11 mouse cellular contexts compared by ENCODE assay signal in the genomic region with DNA sequence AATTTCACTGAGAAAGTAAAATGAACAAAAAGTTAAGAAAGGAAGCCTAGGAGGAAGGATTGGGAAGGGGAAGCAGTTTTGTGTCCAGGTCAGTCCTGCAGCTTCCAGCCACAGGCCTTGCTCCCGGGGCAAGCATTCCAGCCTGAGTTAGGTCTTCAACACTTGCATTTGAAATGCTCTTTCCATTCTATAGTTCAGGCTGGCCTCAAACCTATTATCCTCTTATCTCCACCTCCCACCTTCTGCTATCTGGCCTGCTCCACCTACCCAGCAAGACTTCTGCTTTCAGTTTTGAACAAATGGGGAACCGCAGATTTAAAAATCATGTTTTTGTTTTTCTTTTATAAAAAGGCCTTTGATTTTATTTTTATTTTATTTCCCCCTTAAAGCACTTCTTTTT. TPM values are rescaled to one million over a fixed set of nuclear protein-coding genes. Genes with fewer than 3 reads are reported as not detected.
DNase-seq lines count a peak whose midpoint lies in the region; ATAC-seq lines count a peak whose summit lies in the region.
"Had no signal": no experiment of that assay in that cellular context is flagged by ENCODE, and none has a peak within 500 bp of the region (broad histone marks: within the 10 kb centered on the region; RNA-seq: fewer than 3 reads in every experiment).

No protein-coding gene starts in this region.

- 22% methylated on average over 2 of the region's 2 CpGs for WGBS in heart, embryonic 10.5 days
- 63% methylated on average over 2 of the region's 2 CpGs for WGBS in midbrain, embryonic 10.5 days
- WGBS in midbrain, embryonic 16.5 days = 55% methylated on average over 2 of the region's 2 CpGs

- H3K27me3 ChIP-seq in heart, embryonic 10.5 days (ENCODE audit: insufficient read depth, poor library complexity, severe bottlenecking) = no peaks in the 10 kb centered on the region
- H3K27me3 ChIP-seq in midbrain, embryonic 10.5 days (ENCODE audit: low read depth, poor library complexity, severe bottlenecking) = no peaks in the 10 kb centered on the region
- H3K27me3 ChIP-seq in midbrain, embryonic 16.5 days (ENCODE audit: control insufficient read depth, insufficient read depth, low read depth, low read length) = no peaks in the 10 kb centered on the region
- no peaks in the 10 kb centered on the region for H3K27me3 ChIP-seq in splenic B cell, adult 2 months (ENCODE audit: control insufficient read depth, insufficient read depth, low read length, poor library complexity, severe bottlenecking)
- H3K27me3 ChIP-seq: forebrain, embryonic 12.5 days had no signal

- DNase-seq in heart, embryonic 10.5 days (ENCODE audit: low spot score) = no peak
- DNase-seq in heart, postnatal 4 days = no peak
- no peak for DNase-seq in midbrain, embryonic 10.5 days (ENCODE audit: low spot score)
- DNase-seq in induced T-regulatory cell, adult 2 months (ENCODE audit: low read depth) = peak; percentile 61
- DNase-seq in splenic B cell, adult 2 months (ENCODE audit: low read depth, low spot score) = peak; percentile 74
- DNase-seq in right cerebral cortex, postnatal 14 days = no peak
- DNase-seq in lung, postnatal 25 days (ENCODE audit: low spot score) = no peak
- DNase-seq: cerebellum, postnatal 25 days; thymus, adult 18-20 months had no signal

- H3K4me1 ChIP-seq in heart, embryonic 10.5 days = peaks cover 42% of the 10 kb centered on the region
- peaks cover 41% of the 10 kb centered on the region for H3K4me1 ChIP-seq in midbrain, embryonic 10.5 days
- H3K4me1 ChIP-seq in midbrain, embryonic 16.5 days (ENCODE audit: control insufficient read depth, insufficient read depth, low read length) = peaks cover 20% of the 10 kb centered on the region

- no peaks in the 10 kb centered on the region for H3K9me3 ChIP-seq in heart, embryonic 10.5 days
- H3K9me3 ChIP-seq in midbrain, embryonic 10.5 days (replicated peaks) = no peaks in the 10 kb centered on the region
- H3K9me3 ChIP-seq in midbrain, embryonic 16.5 days (replicated peaks; ENCODE audit: control insufficient read depth, low read length, poor library complexity, severe bottlenecking) = no peaks in the 10 kb centered on the region
- H3K9me3 ChIP-seq: forebrain, embryonic 12.5 days had no signal

- peak overlapping the region; percentile 75 for H3K27ac ChIP-seq in heart, embryonic 10.5 days
- H3K27ac ChIP-seq in midbrain, embryonic 10.5 days (replicated peaks) = peak overlapping the region; percentile 52; the same call in 1 of the 2 replicates
- H3K27ac ChIP-seq in midbrain, embryonic 16.5 days (ENCODE audit: low read length) = no peak overlapping the region
- H3K27ac ChIP-seq: forebrain, embryonic 12.5 days had no signal

- H3K4me2 ChIP-seq in midbrain, embryonic 16.5 days (ENCODE audit: low read length) = no peak overlapping the region
- H3K4me2 ChIP-seq: forebrain, embryonic 12.5 days had no signal

- ATAC-seq in midbrain, embryonic 16.5 days = no peak

- H3K36me3 ChIP-seq in heart, embryonic 10.5 days = no peaks in the 10 kb centered on the region
- H3K36me3 ChIP-seq in midbrain, embryonic 10.5 days = peaks cover 13% of the 10 kb centered on the region
- H3K36me3 ChIP-seq in midbrain, embryonic 16.5 days (ENCODE audit: control insufficient read depth, insufficient read depth, low read length) = no peaks in the 10 kb centered on the region
- H3K36me3 ChIP-seq in splenic B cell, adult 2 months (ENCODE audit: control insufficient read depth, insufficient read depth, low read length, poor library complexity, severe bottlenecking) = no peaks in the 10 kb centered on the region
- H3K36me3 ChIP-seq: forebrain, embryonic 12.5 days had no signal

- no peak overlapping the region for H3K9ac ChIP-seq in midbrain, embryonic 16.5 days (ENCODE audit: low read depth, low read length)
- H3K9ac ChIP-seq: forebrain, embryonic 12.5 days had no signal

- peak overlapping the region; percentile 23; the same call in 1 of the 2 replicates for H3K4me3 ChIP-seq in heart, embryonic 10.5 days
- H3K4me3 ChIP-seq in midbrain, embryonic 10.5 days = no peak overlapping the region
- no peak overlapping the region for H3K4me3 ChIP-seq in midbrain, embryonic 16.5 days (ENCODE audit: low read depth, low read length)
- H3K4me3 ChIP-seq: forebrain, embryonic 12.5 days had no signal

RNA-seq across cellular contexts. Expression of gene Ncoa3, which starts 19.7 kb away (rescaled TPM):
- 14.8 and 15.8 TPM in 2 replicates for polyA plus RNA-seq in heart, embryonic 10.5 days (2016; fragmentation: Nextera tagmentation; extraction: Ambion mirVana)
- 10 to 100 TPM; 21.2 to 23.2 TPM for total RNA-seq in heart, postnatal 4 days (2021)
- polyA plus RNA-seq in midbrain, embryonic 10.5 days (2016; fragmentation: Nextera tagmentation; extraction: Ambion mirVana) = 15.2 and 15.9 TPM in 2 replicates
- polyA plus RNA-seq in midbrain, embryonic 16.5 days (2015; fragmentation: Nextera tagmentation; extraction: Ambion mirVana) = 15.5 and 16.0 TPM in 2 replicates

Comparison
In these comparisons a context has a peak if more than half of its experiments do, and no peak if none do; other contexts are left out.
1. DNase-seq: peak in induced T-regulatory cell, adult 2 months (single experiment) and splenic B cell, adult 2 months (single experiment); none in heart, embryonic 10.5 days (single experiment), heart, postnatal 4 days (single experiment), midbrain, embryonic 10.5 days (single experiment), right cerebral cortex, postnatal 14 days (single experiment) and lung, postnatal 25 days (single experiment).